Mouse (Mus musculus): ENCODE results near the gene Gm26558. TPM values are rescaled to one million over a fixed set of nuclear protein-coding genes. Genes with fewer than 3 reads are reported as not detected.

Gene Gm26558
- polyA plus RNA-seq, 1 experiment from 2014 or later, result 4.4 TPM

- Histone ChIP-seq H3K9ac (ENCODE audit: low read length) (no peak overlapping the region), H3K4me3 (ENCODE audit: control insufficient read depth in 1 of 2, insufficient read depth in 1 of 2, low read depth in 1 of 2, low read length in 2 of 2) (no peak overlapping the region)
- WGBS, result 82% methylated on average over 5 of the region's 5 CpGs
Measured at GRCm38 (mm10) chr2:70648271-70648670, 13.6 kb downstream of the Gm26558 start.

GRCm38 (mm10) chr2:70647681-70648080 lies 14.2 kb downstream of the Gm26558 start:
- WGBS, result 47% methylated on average over 4 of the region's 4 CpGs
- H3K27me3 ChIP-seq (ENCODE audit: control insufficient read depth, insufficient read depth, low read length), result no peaks in the 10 kb centered on the region
- H3K9me3 ChIP-seq (ENCODE audit: control insufficient read depth, low read length), result no peaks in the 10 kb centered on the region
- H3K4me1 ChIP-seq (ENCODE audit: control insufficient read depth in 2 of 2, insufficient read depth in 2 of 2, low read length in 2 of 2), result no peaks in the 10 kb centered on the region
- H3K4me2 ChIP-seq (ENCODE audit: low read length), result no peak overlapping the region
- H3K27ac ChIP-seq (replicated peaks in 1 of 2; ENCODE audit: control insufficient read depth in 1 of 2, insufficient read depth in 1 of 2, low read depth in 2 of 2, low read length in 2 of 2), result no peak overlapping the region
- no peak for ATAC-seq (ENCODE audit: insufficient number of reproducible peaks, insufficient read depth, low FRiP score, low read depth)
- H3K4me3 ChIP-seq (ENCODE audit: control insufficient read depth in 1 of 2, insufficient read depth in 1 of 2, low read depth in 1 of 2, low read length in 2 of 2), result no peak overlapping the region
- no peak overlapping the region for H3K9ac ChIP-seq (ENCODE audit: low read length)
- no peaks in the 10 kb centered on the region for H3K36me3 ChIP-seq (ENCODE audit: control insufficient read depth, insufficient read depth, low read length)

More at GRCm38 (mm10) chr2:70648271-70648670, 13.6 kb downstream of the Gm26558 start:
- H3K9me3 ChIP-seq (ENCODE audit: control insufficient read depth, low read length), result no peaks in the 10 kb centered on the region
- no peak overlapping the region for H3K4me2 ChIP-seq (ENCODE audit: low read length)
- no peaks in the 10 kb centered on the region for H3K27me3 ChIP-seq (ENCODE audit: control insufficient read depth, insufficient read depth, low read length)
- no peaks in the 10 kb centered on the region for H3K36me3 ChIP-seq (ENCODE audit: control insufficient read depth, insufficient read depth, low read length)
- no peaks in the 10 kb centered on the region for H3K4me1 ChIP-seq (ENCODE audit: control insufficient read depth in 2 of 2, insufficient read depth in 2 of 2, low read length in 2 of 2)
- ATAC-seq (ENCODE audit: insufficient number of reproducible peaks, insufficient read depth, low FRiP score, low read depth), result no peak
- H3K27ac ChIP-seq (replicated peaks in 1 of 2; ENCODE audit: control insufficient read depth in 1 of 2, insufficient read depth in 1 of 2, low read depth in 2 of 2, low read length in 2 of 2), result no peak overlapping the region

DNA sequence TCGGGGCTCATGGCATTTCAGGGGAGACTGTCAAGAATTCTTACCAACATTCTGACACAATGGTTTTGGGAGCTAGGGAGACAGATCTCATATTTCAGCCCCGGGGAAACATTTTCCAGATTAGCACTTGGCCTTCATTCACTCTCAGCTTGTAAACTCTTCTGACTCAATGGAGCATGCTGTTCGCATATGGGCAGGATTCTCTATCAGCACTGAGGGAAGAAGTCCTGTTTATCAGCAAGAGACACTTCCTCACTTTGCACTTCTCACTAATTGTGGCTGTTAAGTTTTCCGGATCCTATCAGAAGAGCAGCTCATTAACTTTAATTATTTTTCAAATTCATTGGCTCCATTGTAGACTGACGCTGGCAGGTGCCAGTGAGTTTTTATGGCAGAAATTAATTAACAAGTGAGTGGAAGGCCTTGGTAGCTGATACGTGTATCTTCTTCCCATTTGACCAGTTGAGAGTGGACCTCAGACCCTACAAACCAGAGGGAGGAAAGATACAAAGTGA lies 16.6 kb downstream of the Gm26558 start:
- H3K27ac ChIP-seq (replicated peaks in 1 of 2; ENCODE audit: control insufficient read depth in 1 of 2, insufficient read depth in 1 of 2, low read depth in 2 of 2, low read length in 2 of 2), result no peak overlapping the region
- H3K9me3 ChIP-seq (ENCODE audit: control insufficient read depth, low read length), result no peaks in the 10 kb centered on the region
- H3K4me2 ChIP-seq (ENCODE audit: low read length), result no peak overlapping the region
- ATAC-seq (ENCODE audit: insufficient number of reproducible peaks, insufficient read depth, low FRiP score, low read depth), result no peak
- no peaks in the 10 kb centered on the region for H3K36me3 ChIP-seq (ENCODE audit: control insufficient read depth, insufficient read depth, low read length)
- no peaks in the 10 kb centered on the region for H3K27me3 ChIP-seq (ENCODE audit: control insufficient read depth, insufficient read depth, low read length)
- no peaks in the 10 kb centered on the region for H3K4me1 ChIP-seq (ENCODE audit: control insufficient read depth in 2 of 2, insufficient read depth in 2 of 2, low read length in 2 of 2)
- WGBS, result 62% methylated on average over 6 of the region's 6 CpGs
- H3K9ac ChIP-seq (ENCODE audit: low read length), result no peak overlapping the region
- H3K4me3 ChIP-seq (ENCODE audit: control insufficient read depth in 1 of 2, insufficient read depth in 1 of 2, low read depth in 1 of 2, low read length in 2 of 2), result no peak overlapping the region

DNA sequence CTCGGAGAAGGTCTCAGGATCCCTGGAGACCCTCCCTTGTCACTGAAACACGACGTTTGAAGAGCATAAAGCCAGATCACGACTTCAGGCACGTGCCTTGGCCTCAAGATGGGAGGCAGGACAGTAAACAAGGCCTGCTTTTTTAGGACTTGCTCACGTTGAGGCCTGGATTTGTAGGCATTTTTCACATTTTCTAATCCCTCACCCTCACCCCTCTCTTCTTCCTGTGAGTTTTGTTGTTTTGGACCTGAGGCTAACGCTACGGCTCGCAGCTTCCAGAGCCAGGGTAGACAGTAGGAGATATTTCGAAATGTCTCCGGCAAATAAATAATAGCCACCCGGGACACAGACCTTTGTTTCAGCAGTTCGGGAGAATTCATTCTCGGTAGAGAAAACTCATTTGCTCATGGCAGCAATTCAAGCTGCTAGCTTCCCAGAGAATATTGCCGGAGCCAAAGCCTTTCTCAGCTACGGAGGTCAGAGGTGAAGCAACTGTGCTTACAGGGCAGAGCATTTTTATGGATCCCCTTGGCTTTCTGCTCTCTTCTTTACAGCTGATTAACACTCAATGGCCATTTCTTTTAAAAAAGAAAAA lies 18.8 kb downstream of the Gm26558 start:
- Histone ChIP-seq H3K27me3 (ENCODE audit: control insufficient read depth, insufficient read depth, low read length) (no peaks in the 10 kb centered on the region), H3K9me3 (ENCODE audit: control insufficient read depth, low read length) (no peaks in the 10 kb centered on the region), H3K4me1 (ENCODE audit: control insufficient read depth in 2 of 2, insufficient read depth in 2 of 2, low read length in 2 of 2) (no peaks in the 10 kb centered on the region), H3K36me3 (ENCODE audit: control insufficient read depth, insufficient read depth, low read length) (no peaks in the 10 kb centered on the region), H3K4me2 (ENCODE audit: low read length) (no peak overlapping the region), H3K9ac (ENCODE audit: low read length) (no peak overlapping the region), H3K4me3 (ENCODE audit: control insufficient read depth in 1 of 2, insufficient read depth in 1 of 2, low read depth in 1 of 2, low read length in 2 of 2) (no peak overlapping the region), H3K27ac (replicated peaks in 1 of 2; ENCODE audit: control insufficient read depth in 1 of 2, insufficient read depth in 1 of 2, low read depth in 2 of 2, low read length in 2 of 2) (no peak overlapping the region)
- WGBS, result 73% methylated on average over 16 of the region's 16 CpGs
- no peak for ATAC-seq (ENCODE audit: insufficient number of reproducible peaks, insufficient read depth, low FRiP score, low read depth)

DNA sequence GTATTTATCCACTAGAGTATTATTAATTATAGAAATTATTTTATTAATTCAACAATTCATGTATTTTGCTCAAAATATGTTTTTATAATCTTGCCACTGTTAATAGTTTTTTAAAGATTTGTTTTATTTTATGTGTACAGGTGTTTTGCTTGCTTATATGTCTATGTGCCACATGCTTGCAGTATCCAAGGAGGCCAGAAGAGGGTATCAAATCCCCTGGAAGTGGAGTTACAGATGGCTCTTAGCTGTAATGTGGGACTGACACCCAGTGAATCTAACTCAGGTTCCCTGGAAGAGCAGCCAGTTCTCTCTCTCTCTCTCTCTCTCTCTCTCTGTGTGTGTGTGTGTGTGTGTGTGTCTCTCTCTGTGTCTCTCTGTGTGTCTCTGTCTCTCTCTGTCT lies 20.9 kb downstream of the Gm26558 start:
- Histone ChIP-seq H3K9ac (ENCODE audit: low read length) (no peak overlapping the region), H3K27ac (replicated peaks in 1 of 2; ENCODE audit: control insufficient read depth in 1 of 2, insufficient read depth in 1 of 2, low read depth in 2 of 2, low read length in 2 of 2) (no peak overlapping the region), H3K36me3 (ENCODE audit: control insufficient read depth, insufficient read depth, low read length) (no peaks in the 10 kb centered on the region), H3K9me3 (ENCODE audit: control insufficient read depth, low read length) (0 out of 2 replicates have a peak, but pooled peaks cover 5% of the 10 kb centered on the region), H3K27me3 (ENCODE audit: control insufficient read depth, insufficient read depth, low read length) (no peaks in the 10 kb centered on the region), H3K4me1 (ENCODE audit: control insufficient read depth in 2 of 2, insufficient read depth in 2 of 2, low read length in 2 of 2) (no peaks in the 10 kb centered on the region), H3K4me3 (ENCODE audit: control insufficient read depth in 1 of 2, insufficient read depth in 1 of 2, low read depth in 1 of 2, low read length in 2 of 2) (no peak overlapping the region), H3K4me2 (ENCODE audit: low read length) (no peak overlapping the region)
- ATAC-seq (ENCODE audit: insufficient number of reproducible peaks, insufficient read depth, low FRiP score, low read depth), result no peak

- peaks cover 2 to 9% of the 10 kb centered on the region in 2 experiments; a peak in 2 of 4 replicates for H3K4me1 ChIP-seq (ENCODE audit: control insufficient read depth in 2 of 2, insufficient read depth in 2 of 2, low read length in 2 of 2)
- no peaks in the 10 kb centered on the region for H3K27me3 ChIP-seq (ENCODE audit: control insufficient read depth, insufficient read depth, low read length)
- no peak overlapping the region for H3K4me3 ChIP-seq (ENCODE audit: control insufficient read depth in 1 of 2, insufficient read depth in 1 of 2, low read depth in 1 of 2, low read length in 2 of 2)
- 71% methylated on average over 5 of the region's 5 CpGs for WGBS
- ATAC-seq (ENCODE audit: insufficient number of reproducible peaks, insufficient read depth, low FRiP score, low read depth), result no peak
- H3K36me3 ChIP-seq (ENCODE audit: control insufficient read depth, insufficient read depth, low read length), result no peaks in the 10 kb centered on the region
- no peak overlapping the region for H3K9ac ChIP-seq (ENCODE audit: low read length)
- H3K27ac ChIP-seq (replicated peaks in 1 of 2; ENCODE audit: control insufficient read depth in 1 of 2, insufficient read depth in 1 of 2, low read depth in 2 of 2, low read length in 2 of 2), result no peak overlapping the region
- H3K9me3 ChIP-seq (ENCODE audit: control insufficient read depth, low read length), result 0 out of 2 replicates have a peak, but pooled peaks cover 5% of the 10 kb centered on the region
- H3K4me2 ChIP-seq (ENCODE audit: low read length), result no peak overlapping the region
Measured at GRCm38 (mm10) chr2:70634028-70634690, 27.7 kb downstream of the Gm26558 start.

- H3K27me3 ChIP-seq (ENCODE audit: control insufficient read depth, insufficient read depth, low read length), result no peaks in the 10 kb centered on the region
- H3K9me3 ChIP-seq (ENCODE audit: control insufficient read depth, low read length), result 0 out of 2 replicates have a peak, but pooled peaks cover 2% of the 10 kb centered on the region
- no peak overlapping the region for H3K4me2 ChIP-seq (ENCODE audit: low read length)
- H3K4me3 ChIP-seq (ENCODE audit: control insufficient read depth in 1 of 2, insufficient read depth in 1 of 2, low read depth in 1 of 2, low read length in 2 of 2), result no peak overlapping the region
- H3K36me3 ChIP-seq (ENCODE audit: control insufficient read depth, insufficient read depth, low read length), result no peaks in the 10 kb centered on the region
- H3K27ac ChIP-seq (replicated peaks in 1 of 2; ENCODE audit: control insufficient read depth in 1 of 2, insufficient read depth in 1 of 2, low read depth in 2 of 2, low read length in 2 of 2), result no peak overlapping the region
- peaks cover 2 to 9% of the 10 kb centered on the region in 2 experiments; a peak in 2 of 4 replicates for H3K4me1 ChIP-seq (ENCODE audit: control insufficient read depth in 2 of 2, insufficient read depth in 2 of 2, low read length in 2 of 2)
- 83% methylated on average over 1 of the region's 1 CpGs for WGBS
- H3K9ac ChIP-seq (ENCODE audit: low read length), result no peak overlapping the region
- no peak for ATAC-seq (ENCODE audit: insufficient number of reproducible peaks, insufficient read depth, low FRiP score, low read depth)
Measured at GRCm38 (mm10) chr2:70632412-70632811, 29.5 kb downstream of the Gm26558 start.

Data from heart, embryonic 14.5 days (tissue).